Mouse (Mus musculus) E14TG2a.4 (cell line): ENCODE data around the gene Fubp1.

Experiments
- H3K27me3 ChIP-seq: 2 replicates; pipeline ENCODE4 v1.6.1; 2014; ENCODE audit warnings: low read length, control low read depth; ENCODE audit not compliant: insufficient read depth
- H3K36me3 ChIP-seq: 2 replicates; pipeline ENCODE4 v1.6.1; 2014; ENCODE audit warnings: low read length, control low read depth; ENCODE audit not compliant: insufficient read depth
- H3K4me1 ChIP-seq: replicated peaks from 2 replicates; pipeline ENCODE4 v1.6.1; 2014; ENCODE audit warnings: low read depth, low read length, control low read depth
- H3K4me3 ChIP-seq: replicated peaks from 2 replicates; pipeline ENCODE4 v1.5.1; 2014; ENCODE audit warnings: mild to moderate bottlenecking, low read length
- H3K9me3 ChIP-seq: 2 replicates; pipeline ENCODE4 v1.6.1; 2014; ENCODE audit warnings: low read length, control low read depth
- CTCF ChIP-seq: conservative IDR thresholded peaks from 2 replicates; pipeline ENCODE4 v1.5.1; 2014; ENCODE audit warnings: low read length
- NANOG ChIP-seq: IDR thresholded peaks from 2 replicates; pipeline ENCODE4 v1.6.1; 2014; ENCODE audit warnings: borderline replicate concordance, low read length, mixed read lengths
- POU5F1 ChIP-seq: IDR thresholded peaks from 2 replicates; pipeline ENCODE4 v1.6.1; 2014; ENCODE audit warnings: low read length, borderline replicate concordance

Fubp1 gene

DNA sequence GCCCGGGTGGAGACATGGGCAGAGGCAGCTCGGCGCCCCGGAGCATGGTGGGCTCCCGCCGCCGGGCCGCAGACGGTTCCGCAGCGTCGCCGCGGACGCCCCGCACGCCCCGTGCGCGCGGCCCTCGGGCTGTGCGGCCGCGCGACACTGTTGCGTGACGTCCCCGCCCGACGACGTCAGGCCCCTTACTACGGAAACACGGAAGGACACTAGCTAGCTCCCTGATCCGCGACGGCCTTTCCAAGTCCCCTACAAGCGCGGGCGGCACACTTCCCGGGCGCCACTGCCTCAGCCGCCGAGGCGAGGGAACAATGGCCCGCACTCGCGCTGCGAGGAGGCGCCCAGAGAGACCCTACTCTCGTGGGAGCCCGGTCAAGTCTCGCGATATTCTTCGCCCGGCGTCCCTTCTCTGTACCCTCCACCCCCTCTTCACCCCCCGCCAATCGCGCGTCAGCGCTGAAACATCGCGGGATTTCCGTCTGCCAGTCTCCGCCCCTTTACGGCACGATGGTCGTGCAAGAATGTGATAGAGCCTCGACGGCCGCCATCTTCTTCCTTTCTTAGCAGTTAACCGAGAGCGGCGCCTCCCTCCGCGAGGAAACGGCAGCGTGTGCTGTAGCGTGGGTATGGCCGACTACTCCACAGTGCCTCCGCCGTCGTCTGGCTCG lies at the start of gene Fubp1, which contains the start of gene Dnajb4:
TSS of gene Fubp1 (plus strand) at position 456 of the 668 bp plus-strand sequence.
TSS of gene Dnajb4 (minus strand) at position 336 of the 668 bp plus-strand sequence.
- H3K27me3 ChIP-seq: no peaks in the 10 kb centered on the region
- no peak for TF ChIP-seq CTCF
- TF ChIP-seq NANOG: no peak
- TF ChIP-seq POU5F1: no peak
- peaks cover 56% of the 10 kb centered on the region for H3K36me3 ChIP-seq
- peak within 1 kb of the TSS; percentile 94 for H3K4me3 ChIP-seq
- H3K4me1 ChIP-seq: peaks cover 53% of the 10 kb centered on the region
- H3K9me3 ChIP-seq: no peaks in the 10 kb centered on the region

DNA sequence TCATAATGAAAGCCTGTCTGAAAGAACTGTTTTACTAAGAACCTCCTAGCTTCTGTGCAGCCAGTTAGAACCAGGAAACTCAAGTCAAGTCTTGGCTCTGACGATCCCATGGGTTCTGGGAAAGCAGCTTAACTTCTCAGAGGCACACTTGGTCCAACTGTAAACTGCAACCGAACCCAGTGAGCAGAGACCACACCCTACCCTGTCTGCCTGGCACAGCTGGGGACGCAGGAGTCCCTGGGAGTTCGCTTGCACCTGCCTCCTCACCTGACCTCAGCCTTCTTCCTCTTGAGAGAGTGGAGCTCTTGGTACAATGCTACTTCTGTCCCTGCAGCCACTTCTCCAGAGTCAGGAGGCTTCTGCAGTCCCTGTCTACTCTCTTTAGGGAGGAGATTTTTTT lies 49.6 kb upstream of the Fubp1 start:
- peaks cover 72% of the 10 kb centered on the region for H3K9me3 ChIP-seq
- TF ChIP-seq POU5F1: no peak
- 0 out of 2 replicates have a peak, but pooled peaks cover 1% of the 10 kb centered on the region for H3K27me3 ChIP-seq
- peaks cover 11% of the 10 kb centered on the region for H3K4me1 ChIP-seq
- H3K4me3 ChIP-seq: no peak overlapping the region
- H3K36me3 ChIP-seq: no peaks in the 10 kb centered on the region

DNA sequence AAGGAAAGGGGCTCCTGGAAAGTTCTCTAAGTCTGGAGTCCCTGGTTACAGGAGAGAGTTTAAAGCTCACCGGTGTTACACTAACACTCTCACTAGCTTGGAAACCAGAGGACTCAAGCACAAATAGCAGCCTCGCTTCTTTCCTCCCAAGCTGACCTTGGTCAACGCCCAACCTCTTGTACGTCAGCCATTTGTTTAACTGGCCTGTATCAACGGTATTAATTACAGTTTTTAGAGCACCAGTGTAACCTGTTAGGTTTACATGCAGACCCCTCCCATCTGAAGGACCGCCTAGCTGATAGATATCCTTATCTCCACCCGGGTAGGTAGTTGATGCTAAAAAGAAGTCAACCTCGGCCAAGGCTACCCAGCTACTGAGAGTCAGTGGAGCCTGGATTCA lies 46.9 kb upstream of the Fubp1 start:
- Histone ChIP-seq H3K4me1 (peaks cover 28% of the 10 kb centered on the region), H3K9me3 (peaks cover 54% of the 10 kb centered on the region), H3K4me3 (no peak overlapping the region), H3K36me3 (no peaks in the 10 kb centered on the region), H3K27me3 (peaks cover 24% of the 10 kb centered on the region)
- TF ChIP-seq NANOG: no peak
- no peak for TF ChIP-seq POU5F1
- TF ChIP-seq CTCF: no peak

- peaks cover 28% of the 10 kb centered on the region for H3K4me1 ChIP-seq
- TF ChIP-seq NANOG: no peak
- no peak for TF ChIP-seq POU5F1
- TF ChIP-seq CTCF: no peak
- peaks cover 40% of the 10 kb centered on the region for H3K9me3 ChIP-seq
- no peaks in the 10 kb centered on the region for H3K36me3 ChIP-seq
- peaks cover 31% of the 10 kb centered on the region for H3K27me3 ChIP-seq
- peak overlapping the region; percentile 83 for H3K4me3 ChIP-seq
Observed at GRCm38 (mm10) chr3:152165014-152165350, 45.2 kb upstream of the Fubp1 start.

DNA sequence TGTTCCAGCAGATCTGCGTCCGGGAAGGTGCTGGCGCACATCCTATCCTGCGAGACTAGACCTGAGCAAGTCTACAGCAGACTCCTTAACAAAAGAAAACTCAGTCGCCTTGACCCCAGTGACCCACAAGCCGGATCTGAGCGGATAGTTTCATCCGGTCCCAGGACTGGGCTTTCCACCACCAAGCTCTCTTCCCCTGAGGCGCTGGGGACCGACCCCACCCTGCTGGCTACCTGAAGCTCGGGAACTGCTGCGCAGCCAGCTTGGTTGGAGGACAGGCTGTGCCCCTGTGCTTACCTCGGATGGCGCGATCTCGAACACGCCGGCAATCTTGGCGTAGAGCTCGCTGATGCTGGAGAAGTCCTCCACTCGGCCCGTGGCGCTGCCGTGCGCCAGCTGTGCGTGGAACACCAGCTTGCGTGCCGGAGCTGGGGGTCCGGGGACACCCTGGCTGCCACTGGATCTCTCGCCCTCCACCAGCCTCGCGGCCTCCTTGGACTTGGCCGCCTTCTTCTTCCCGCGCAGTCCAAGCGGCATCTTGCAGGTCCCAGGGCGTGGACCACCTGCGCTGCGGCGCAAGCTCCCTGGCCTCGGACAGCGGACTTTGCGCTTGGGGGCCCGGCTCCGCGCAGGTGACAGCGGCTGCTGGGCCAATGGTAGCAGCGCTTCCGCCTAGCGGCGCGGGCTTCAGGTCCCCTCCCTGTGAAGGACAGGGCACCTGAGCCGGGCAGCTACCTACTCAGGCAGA lies 44.7 kb upstream of the Fubp1 start:
- Histone ChIP-seq H3K27me3 (peaks cover 31% of the 10 kb centered on the region), H3K36me3 (no peaks in the 10 kb centered on the region), H3K4me1 (peaks cover 28% of the 10 kb centered on the region), H3K4me3 (peak overlapping the region; percentile 83), H3K9me3 (peaks cover 34% of the 10 kb centered on the region)
- TF ChIP-seq NANOG (0 out of 2 replicates have a peak, but pooled peaks have one; percentile 7), POU5F1 (no peak)

GRCm38 (mm10) chr3:152166099-152166423 lies 44.2 kb upstream of the Fubp1 start, which contains the start of gene Gipc2:
Gene Gipc2 (minus strand): TSS chr3:152166230.
- no peaks in the 10 kb centered on the region for H3K36me3 ChIP-seq
- TF ChIP-seq POU5F1: no peak
- TF ChIP-seq CTCF: no peak
- TF ChIP-seq NANOG: no peak
- H3K9me3 ChIP-seq: peaks cover 29% of the 10 kb centered on the region
- peaks cover 31% of the 10 kb centered on the region for H3K27me3 ChIP-seq
- peaks cover 28% of the 10 kb centered on the region for H3K4me1 ChIP-seq
- peak within 1 kb of the TSS; percentile 83 for H3K4me3 ChIP-seq

DNA sequence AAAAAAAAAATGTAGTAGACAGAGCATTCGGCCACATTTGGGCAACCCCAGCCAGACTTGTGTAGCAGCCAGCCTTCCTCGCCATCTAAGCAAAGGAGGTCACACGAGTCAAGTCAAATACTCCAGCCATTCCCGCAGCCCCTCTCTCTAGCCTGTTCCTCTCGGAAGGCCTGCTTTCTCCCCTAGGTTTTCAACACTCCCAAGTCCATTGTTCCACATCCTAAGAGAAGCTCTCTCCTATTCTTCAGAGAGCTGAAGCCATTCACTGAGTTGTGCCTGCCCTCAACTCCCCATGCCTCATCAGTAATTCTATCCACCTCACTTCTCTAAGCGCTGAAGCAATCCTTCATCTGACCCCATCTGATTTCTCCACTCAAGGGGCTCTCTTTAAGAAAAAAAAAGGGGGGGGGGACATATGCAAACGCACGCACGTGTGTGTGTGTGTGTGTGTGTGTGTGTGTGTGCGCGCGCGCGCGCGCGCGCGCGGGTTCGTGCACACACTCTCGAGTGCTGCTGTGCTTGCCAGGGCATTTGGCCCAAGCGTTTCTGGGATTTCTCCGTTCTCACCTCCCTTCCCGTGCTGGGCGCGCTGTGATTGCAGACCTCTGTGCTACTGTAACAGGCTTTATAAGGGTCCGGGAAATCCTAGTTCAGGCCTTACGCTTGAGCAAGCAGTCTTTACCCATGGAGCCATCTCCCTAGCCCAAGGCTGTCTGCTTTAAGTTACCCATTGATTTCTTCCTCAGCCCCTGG lies 43.3 kb upstream of the Fubp1 start:
- TF ChIP-seq NANOG (no peak), POU5F1 (no peak), CTCF (no peak)
- Histone ChIP-seq H3K4me3 (peak overlapping the region; percentile 54), H3K4me1 (peaks cover 28% of the 10 kb centered on the region)

GRCm38 (mm10) chr3:152168007-152168406 lies 42.2 kb upstream of the Fubp1 start:
- Histone ChIP-seq H3K9me3 (peaks cover 9% of the 10 kb centered on the region), H3K4me1 (peaks cover 28% of the 10 kb centered on the region), H3K27me3 (peaks cover 31% of the 10 kb centered on the region), H3K4me3 (no peak overlapping the region), H3K36me3 (no peaks in the 10 kb centered on the region)
- TF ChIP-seq NANOG: no peak
- no peak for TF ChIP-seq POU5F1

More for the DNA sequence above, 43.3 kb upstream of the Fubp1 start:
- peaks cover 31% of the 10 kb centered on the region for H3K27me3 ChIP-seq
- no peaks in the 10 kb centered on the region for H3K36me3 ChIP-seq
- H3K9me3 ChIP-seq: peaks cover 21% of the 10 kb centered on the region
